Mouse (Mus musculus): Measurements from ENCODE around the gene Tex19.1.

DNA sequence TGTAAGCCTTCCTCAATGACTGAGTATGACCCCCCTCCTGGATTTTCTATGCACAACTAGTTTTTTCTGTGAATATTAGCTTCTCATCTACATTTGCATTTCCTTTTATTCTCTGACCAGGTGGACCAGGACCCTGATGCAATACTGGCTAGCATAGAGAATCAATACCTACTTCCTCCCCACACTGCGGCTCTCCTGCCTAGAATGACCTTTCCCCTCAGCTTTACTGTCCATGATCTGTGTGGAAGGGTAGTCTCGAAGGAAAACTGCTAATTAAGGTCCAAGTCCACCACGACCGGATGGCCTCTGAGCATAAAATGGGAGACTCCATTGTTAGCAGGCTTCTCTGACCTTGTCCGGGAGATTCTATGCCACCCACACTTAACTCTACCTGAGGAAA is 8.3 kb upstream of the Tex19.1 start:
- TF ChIP-seq POLR2A (IDR thresholded peaks at IDR 0.05; ENCODE audit: low read depth, low read length) (no peak), CTCF (conservative IDR thresholded peaks at IDR 0.05; ENCODE audit: insufficient read depth, insufficient read length, low read depth, low read length) (no peak)

Measured in kidney, adult 2 months (tissue).